ENCODE assay signal across 7 mouse cellular contexts in genomic region chr15:98992086-98992912, GRCm38 (mm10). TPM values are rescaled to one million over a fixed set of nuclear protein-coding genes. Genes with fewer than 3 reads are reported as not detected.
A peak's percentile ranks its signal among the peaks of the same experiment; 100 is the strongest.
DNase-seq lines count a peak whose midpoint lies in the region; ATAC-seq and TF ChIP-seq lines count a peak whose summit lies in the region.

No protein-coding gene starts in this region.

- intact Hi-C loops in left cerebral cortex, postnatal 36 days (cut with DNase I), result loop anchor here (2.0 kb wide), 1 partner anchor 99 kb away; no protein-coding TSS in a partner anchor

- ATAC-seq in G1E (ENCODE audit: extremely low read depth, insufficient number of reproducible peaks, low FRiP score, poor library complexity, severe bottlenecking), result peak; percentile 72; the same call in 1 of the 2 replicates
- ATAC-seq in forebrain, postnatal 0 days, result peak; percentile 94
- peak; percentile 55 for ATAC-seq in inflammation-experienced regulatory T-cells, adult 6 months
- ATAC-seq in megakaryocyte-erythroid progenitor cell, adult 5-6 weeks (replicated peaks; ENCODE audit: low FRiP score, low TSS enrichment, poor library complexity, severe bottlenecking), result peak; percentile 62

- H3K36me3 ChIP-seq in G1E (replicated peaks), result no peaks in the 10 kb centered on the region
- H3K36me3 ChIP-seq in forebrain, postnatal 0 days (ENCODE audit: insufficient read depth), result no peaks in the 10 kb centered on the region

- H3K4me2 ChIP-seq in forebrain, postnatal 0 days (ENCODE audit: low read depth), result peak overlapping the region; percentile 87

- H3K27me3 ChIP-seq in G1E (ENCODE audit: insufficient read depth, low read length), result no peaks in the 10 kb centered on the region; the same call in 1 of the 2 replicates
- H3K27me3 ChIP-seq in forebrain, postnatal 0 days (ENCODE audit: insufficient read depth, low read length), result no peaks in the 10 kb centered on the region

- WGBS in forebrain, postnatal 0 days, result 14% methylated on average over 17 of the region's 17 CpGs

- peak overlapping the region; percentile 75 for H3K9ac ChIP-seq in forebrain, postnatal 0 days

- peak; percentile 81 for DNase-seq in G1E (ENCODE audit: low spot score)
- peak; percentile 63 for DNase-seq in cerebellum, adult 11 months
- DNase-seq in forebrain, postnatal 0 days, result peak; percentile 94
- DNase-seq in left cerebral cortex, postnatal 36 days (ENCODE audit: low spot score in 2 of 2), result peak; percentile 69 to 76
- peak; percentile 50 to 65 for DNase-seq in spleen, postnatal 36 days (ENCODE audit: low spot score in 2 of 2)

- H3K4me1 ChIP-seq in G1E (ENCODE audit: insufficient read depth, low read depth, low read length), result peaks cover 48% of the 10 kb centered on the region
- peaks cover 45% of the 10 kb centered on the region for H3K4me1 ChIP-seq in forebrain, postnatal 0 days (ENCODE audit: insufficient read depth)

- no peak for TF ChIP-seq CTCF in G1E (IDR thresholded peaks at IDR 0.05; ENCODE audit: low read depth, low read length)
- no peak for TF ChIP-seq CTCF in forebrain, postnatal 0 days (IDR thresholded peaks at IDR 0.05; ENCODE audit: low read depth)

- H3K4me3 ChIP-seq in G1E (ENCODE audit: low read depth, low read length), result peak overlapping the region; percentile 71; the same call in 1 of the 2 replicates
- H3K4me3 ChIP-seq in forebrain, postnatal 0 days (ENCODE audit: low read depth, low read length), result peak overlapping the region; percentile 39

- peak overlapping the region; percentile 98 for H3K27ac ChIP-seq in forebrain, postnatal 0 days (ENCODE audit: low read depth, low read length)

- no peaks in the 10 kb centered on the region for H3K9me3 ChIP-seq in G1E (replicated peaks)
- no peaks in the 10 kb centered on the region for H3K9me3 ChIP-seq in forebrain, postnatal 0 days (ENCODE audit: low read length)

RNA-seq across cellular contexts. Expression of gene Tuba1c, which starts 37.4 kb away (rescaled TPM):
- total RNA-seq in G1E (2014; fragmentation: Nextera tagmentation) (856 and 1,023 TPM in 2 replicates), G1E (2017) (252 and 273 TPM in 2 replicates)
- 47.1 and 72.7 TPM in 2 replicates for polyA plus RNA-seq in G1E (2012)
- 22.1 and 24.9 TPM in 2 replicates for total RNA-seq in forebrain, postnatal 0 days (2014; rRNA removed)
- polyA plus RNA-seq in forebrain, postnatal 0 days (2015; fragmentation: Nextera tagmentation; extraction: Ambion mirVana), result 16.4 and 18.8 TPM in 2 replicates
- 100 to 1,000 TPM in 1 of 3 experiments, 10 to 100 TPM in 2; 70.4 to 203 (median 83.7) TPM for polyA plus RNA-seq in inflammation-experienced regulatory T-cells, adult 6 months (2017; shearing (Covaris generic))
- total RNA-seq in left cerebral cortex, postnatal 36 days (2021), result 10 to 100 TPM; 60.3 to 78.5 TPM
- total RNA-seq in megakaryocyte-erythroid progenitor cell, adult 5-6 weeks (2014; fragmentation: Nextera tagmentation), result 85.6 and 109 TPM in 2 replicates
- total RNA-seq in megakaryocyte-erythroid progenitor cell, adult 5-6 weeks (2017), result 34.5 and 41.4 TPM in 2 replicates

RNA-seq across cellular contexts. Expression of gene Tuba1a, which starts 38.8 kb away (rescaled TPM):
- total RNA-seq in G1E (2014; fragmentation: Nextera tagmentation), result 11.6 and 22.3 TPM in 2 replicates
- 35.9 and 52.0 TPM in 2 replicates for total RNA-seq in G1E (2017)
- 1.4 and 3.3 TPM in 2 replicates for polyA plus RNA-seq in G1E (2012)
- total RNA-seq in forebrain, postnatal 0 days (2014; rRNA removed), result 18,820 and 21,160 TPM in 2 replicates
- polyA plus RNA-seq in forebrain, postnatal 0 days (2015; fragmentation: Nextera tagmentation; extraction: Ambion mirVana), result 18,258 and 23,279 TPM in 2 replicates
- 100 to 1,000 TPM; 206 to 351 (median 217) TPM for polyA plus RNA-seq in inflammation-experienced regulatory T-cells, adult 6 months (2017; shearing (Covaris generic))
- total RNA-seq in left cerebral cortex, postnatal 36 days (2021), result 1,000 to 10,000 TPM in 1 of 2 experiments, 100 to 1,000 TPM in 1; 932 to 1,107 TPM
- 4.5 and 10.2 TPM in 2 replicates for total RNA-seq in megakaryocyte-erythroid progenitor cell, adult 5-6 weeks (2014; fragmentation: Nextera tagmentation)
- 9.7 and 16.0 TPM in 2 replicates for total RNA-seq in megakaryocyte-erythroid progenitor cell, adult 5-6 weeks (2017)

RNA-seq across cellular contexts. Expression of gene Gm49450, which starts 38.9 kb away (rescaled TPM):
- not detected in 2 replicates for total RNA-seq in G1E (2014; fragmentation: Nextera tagmentation)
- not detected in 2 replicates for total RNA-seq in G1E (2017)
- not detected in 2 replicates for polyA plus RNA-seq in G1E (2012)
- total RNA-seq in forebrain, postnatal 0 days (2014; rRNA removed), result 1,610 and 2,499 TPM in 2 replicates
- not detected in 2 replicates for polyA plus RNA-seq in forebrain, postnatal 0 days (2015; fragmentation: Nextera tagmentation; extraction: Ambion mirVana)
- not detected for polyA plus RNA-seq in inflammation-experienced regulatory T-cells, adult 6 months (2017; shearing (Covaris generic))
- total RNA-seq in left cerebral cortex, postnatal 36 days (2021), result not detected
- not detected in 2 replicates for total RNA-seq in megakaryocyte-erythroid progenitor cell, adult 5-6 weeks (2014; fragmentation: Nextera tagmentation)
- total RNA-seq in megakaryocyte-erythroid progenitor cell, adult 5-6 weeks (2017), result not detected in 2 replicates

RNA-seq across cellular contexts. Expression of gene Tuba1b, which starts 57.9 kb away (rescaled TPM):
- total RNA-seq in G1E (2014; fragmentation: Nextera tagmentation), result 1,654 and 1,866 TPM in 2 replicates
- total RNA-seq in G1E (2017), result 717 and 929 TPM in 2 replicates
- polyA plus RNA-seq in G1E (2012), result 255 and 384 TPM in 2 replicates
- total RNA-seq in forebrain, postnatal 0 days (2014; rRNA removed), result 1,927 and 1,958 TPM in 2 replicates
- polyA plus RNA-seq in forebrain, postnatal 0 days (2015; fragmentation: Nextera tagmentation; extraction: Ambion mirVana), result 1,265 and 1,341 TPM in 2 replicates
- polyA plus RNA-seq in inflammation-experienced regulatory T-cells, adult 6 months (2017; shearing (Covaris generic)), result 100 to 1,000 TPM; 459 to 882 (median 544) TPM
- total RNA-seq in left cerebral cortex, postnatal 36 days (2021), result 100 to 1,000 TPM; 509 to 602 TPM
- total RNA-seq in megakaryocyte-erythroid progenitor cell, adult 5-6 weeks (2014; fragmentation: Nextera tagmentation), result 2,322 and 3,225 TPM in 2 replicates
- total RNA-seq in megakaryocyte-erythroid progenitor cell, adult 5-6 weeks (2017), result 801 and 969 TPM in 2 replicates

Comparison
In these comparisons a context has a peak if more than half of its experiments do, and no peak if none do; other contexts are left out.
1. Peak in every context shown above with its lines: DNase-seq, ATAC-seq, H3K4me3 ChIP-seq and H3K27ac ChIP-seq.
2. RNA of gene Tuba1a, which starts 38.8 kb away (total RNA-seq): 18,820 to 21,160 TPM in forebrain, postnatal 0 days and 932 to 1,107 TPM in left cerebral cortex, postnatal 36 days; 11.6 to 52.0 TPM in G1E and 4.5 to 16.0 TPM in megakaryocyte-erythroid progenitor cell, adult 5-6 weeks; every median in the first group is over 10 times any median in the second.
3. RNA of gene Gm49450, which starts 38.9 kb away (total RNA-seq): 1,610 to 2,499 TPM in forebrain, postnatal 0 days; not detected in megakaryocyte-erythroid progenitor cell, adult 5-6 weeks, not detected in G1E and not detected in left cerebral cortex, postnatal 36 days; every median in the first group is over 1,000 times any median in the second.